Mouse (Mus musculus): Measurements from ENCODE around the gene Lipo4. TPM values are rescaled to one million over a fixed set of nuclear protein-coding genes. Genes with fewer than 3 reads are reported as not detected.
"Not testable (repeated sequence)": the region's sequence is repeated elsewhere in the genome, so short reads cannot be mapped to it uniquely, and the experiment has no call there.

Gene Lipo4
- polyA plus RNA-seq (2014; fragmentation: Nextera tagmentation; extraction: Ambion mirVana) = not detected in 2 replicates

- DNase-seq (ENCODE audit: low spot score) = no peak
- H3K27ac ChIP-seq (ENCODE audit: low read depth) = no peak within 1 kb of the TSS
- H3K4me2 ChIP-seq (ENCODE audit: low read length) = no peak within 1 kb of the TSS
- H3K36me3 ChIP-seq (ENCODE audit: control insufficient read depth, insufficient read depth, low read length) = no peaks in the 10 kb centered on the region
- H3K9me3 ChIP-seq (ENCODE audit: control insufficient read depth, low read length) = no peaks in the 10 kb centered on the region
- no peaks in the 10 kb centered on the region for H3K4me1 ChIP-seq (replicated peaks; ENCODE audit: control insufficient read depth, insufficient read depth, low read length)
- no peak within 1 kb of the TSS for H3K9ac ChIP-seq (ENCODE audit: low read length)
- no peak for ATAC-seq (replicated peaks; ENCODE audit: low FRiP score, low TSS enrichment, low read depth)
- H3K4me3 ChIP-seq (ENCODE audit: low read depth, low read length) = no peak within 1 kb of the TSS
- no peaks in the 10 kb centered on the region for H3K27me3 ChIP-seq (replicated peaks; ENCODE audit: control insufficient read depth, insufficient read depth, low read length)
Measured at GRCm38 (mm10) chr19:33517680-33518079, at the start of gene Lipo4. Lipo4 (minus strand) TSS chr19:33517780.

GRCm38 (mm10) chr19:33456426-33456825 is 61.2 kb downstream of the Lipo4 start:
- 35% methylated on average over 4 of the region's 4 CpGs for WGBS
- H3K4me1 ChIP-seq (replicated peaks; ENCODE audit: control insufficient read depth, insufficient read depth, low read length); H3K4me2 ChIP-seq (ENCODE audit: low read length); H3K27ac ChIP-seq (ENCODE audit: low read depth); H3K36me3 ChIP-seq (ENCODE audit: control insufficient read depth, insufficient read depth, low read length); ATAC-seq (replicated peaks; ENCODE audit: low FRiP score, low TSS enrichment, low read depth); H3K4me3 ChIP-seq (ENCODE audit: low read depth, low read length); DNase-seq (ENCODE audit: low spot score); H3K9ac ChIP-seq (ENCODE audit: low read length); H3K27me3 ChIP-seq (replicated peaks; ENCODE audit: control insufficient read depth, insufficient read depth, low read length); H3K9me3 ChIP-seq (ENCODE audit: control insufficient read depth, low read length): not testable (repeated sequence)

- Histone ChIP-seq H3K27me3 (replicated peaks; ENCODE audit: control insufficient read depth, insufficient read depth, low read length) (no peaks in the 10 kb centered on the region), H3K27ac (ENCODE audit: low read depth) (no peak overlapping the region), H3K4me2 (ENCODE audit: low read length) (no peak overlapping the region), H3K36me3 (ENCODE audit: control insufficient read depth, insufficient read depth, low read length) (no peaks in the 10 kb centered on the region), H3K9ac (ENCODE audit: low read length) (no peak overlapping the region), H3K4me1 (replicated peaks; ENCODE audit: control insufficient read depth, insufficient read depth, low read length) (no peaks in the 10 kb centered on the region), H3K4me3 (ENCODE audit: low read depth, low read length) (no peak overlapping the region), H3K9me3 (ENCODE audit: control insufficient read depth, low read length) (peaks cover 8% of the 10 kb centered on the region; the same call in 1 of the 2 replicates)
- DNase-seq (ENCODE audit: low spot score) = no peak
- ATAC-seq (replicated peaks; ENCODE audit: low FRiP score, low TSS enrichment, low read depth) = no peak
- WGBS = 70% methylated on average over 4 of the region's 4 CpGs
Measured at GRCm38 (mm10) chr19:33453725-33454124, 63.9 kb downstream of the Lipo4 start.

Other genes with a start within 250 kb of the Lipo4 start
- 6.4 and 7.0 TPM in 2 replicates for gene Rnls, start 125.5 kb downstream of the Lipo4 start, polyA plus RNA-seq (2014; fragmentation: Nextera tagmentation; extraction: Ambion mirVana)
- not detected in 2 replicates for gene Gm8978, start 107.5 kb upstream of the Lipo4 start, polyA plus RNA-seq (2014; fragmentation: Nextera tagmentation; extraction: Ambion mirVana)
- not detected in 2 replicates for gene Lipo2, start 233.6 kb upstream of the Lipo4 start, polyA plus RNA-seq (2014; fragmentation: Nextera tagmentation; extraction: Ambion mirVana)
- 13.5 and 15.4 TPM in 2 replicates for gene Lipo3, start 244.2 kb upstream of the Lipo4 start, polyA plus RNA-seq (2014; fragmentation: Nextera tagmentation; extraction: Ambion mirVana)